Mouse (Mus musculus): ENCODE measurements around the gene Slc25a30.

DNA sequence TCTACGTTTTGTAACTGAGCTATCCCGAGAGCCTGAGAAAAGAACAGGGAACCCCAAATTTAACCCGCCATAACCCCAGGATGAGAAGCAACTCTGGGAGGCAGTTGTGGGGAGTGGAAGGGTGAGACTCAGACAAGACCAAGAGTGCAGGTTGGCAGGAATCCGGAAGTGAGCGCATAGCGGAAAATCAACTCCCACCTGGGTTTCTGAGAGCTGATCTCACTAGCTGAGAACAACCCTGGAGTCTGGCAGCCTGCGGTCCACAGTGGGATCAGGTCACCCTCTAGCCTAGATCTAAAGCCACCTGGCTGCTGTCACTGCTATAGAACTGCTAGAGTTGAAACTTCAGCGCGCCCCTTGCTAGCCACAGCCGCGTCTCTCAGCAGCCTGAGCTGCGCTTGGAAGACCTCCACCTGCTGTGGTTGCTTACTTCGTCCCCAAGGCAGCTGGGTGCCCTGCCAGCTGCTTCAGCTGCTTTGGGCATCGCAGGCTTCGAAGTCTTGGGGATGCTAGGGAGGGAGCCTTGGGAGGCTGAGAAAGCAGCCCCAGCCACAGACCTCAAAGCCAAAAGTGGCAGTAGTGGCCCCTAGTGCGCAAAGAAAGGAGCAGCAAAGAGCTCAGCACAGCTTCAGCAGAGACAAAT is 48.0 kb upstream of the Slc25a30 start:
- TF ChIP-seq CTCF (IDR thresholded peaks at IDR 0.05; ENCODE audit: insufficient read depth, low read depth, low read length): no peak
- TF ChIP-seq POLR2A (IDR thresholded peaks at IDR 0.05; ENCODE audit: insufficient read depth, low read depth, low read length): no peak
